Mouse (Mus musculus) liver, embryonic 15.5 days (tissue): ENCODE data around the gene Arl9. TPM values are rescaled to one million over a fixed set of nuclear protein-coding genes. Genes with fewer than 3 reads are reported as not detected.

ENCODE experiments used
- polyA plus RNA-seq: library from polyadenylated mRNA; unstranded; fragments of >200 nt; fragmentation: Nextera tagmentation; extraction: Ambion mirVana; gene quantifications from 2 replicates; pipeline ENCODE4 v1.2.1, GENCODE M21; 2015

Gene Arl9
- polyA plus RNA-seq, 1 experiment from 2014 or later = not detected

Other genes with a start within 250 kb of the Arl9 start
- 5.0 and 5.3 TPM in 2 replicates for gene Aasdh, start 98.5 kb upstream of the Arl9 start, polyA plus RNA-seq
- gene Paics, start 52.7 kb upstream of the Arl9 start, polyA plus RNA-seq = 157 and 158 TPM in 2 replicates
- gene Ppat, start 52.5 kb upstream of the Arl9 start, polyA plus RNA-seq = 21.9 and 23.1 TPM in 2 replicates
- 40.0 and 41.3 TPM in 2 replicates for gene Srp72, start 29.4 kb upstream of the Arl9 start, polyA plus RNA-seq
- gene Thegl, start 12.0 kb downstream of the Arl9 start, polyA plus RNA-seq = 0.16 and 0.32 TPM in 2 replicates
- 0.13 and 0.28 TPM in 2 replicates for gene Hopx, start 111.1 kb downstream of the Arl9 start, polyA plus RNA-seq
- 0.21 TPM in 1 of 2 replicates, not detected in the other for gene Spink2, start 207.4 kb downstream of the Arl9 start, polyA plus RNA-seq